Mouse (Mus musculus) G1E (cell line): ENCODE measurements at regions not wholly inside any gene's neighbourhood (a gene's known extent, or its start where the extent isn't known, plus 50 kb on each side); places are given as distances from the start of the nearest gene placed in this dataset.

Experiments used
- ATAC-seq: 2 replicates; pipeline ENCODE4 v1.8.0; 2016; ENCODE audit warnings: mild to moderate bottlenecking; ENCODE audit not compliant: insufficient number of reproducible peaks, poor library complexity, low FRiP score, severe bottlenecking; ENCODE audit errors: extremely low read depth
- DNase-seq: peaks from one replicate; pipeline ENCODE4 v3.0.0; 2012; ENCODE audit warnings: low spot score
- H3K27me3 ChIP-seq: 2 replicates; pipeline ENCODE4 v1.6.1; 2012; ENCODE audit warnings: mild to moderate bottlenecking, low read length, inconsistent platforms; ENCODE audit not compliant: insufficient read depth
- H3K36me3 ChIP-seq: replicated peaks from 2 replicates; pipeline ENCODE3; 2012; ENCODE audit warnings: mild to moderate bottlenecking, inconsistent platforms
- H3K4me1 ChIP-seq: 2 replicates; pipeline ENCODE4 v1.6.1; 2012; ENCODE audit warnings: low read depth, low read length, inconsistent platforms, mixed read lengths; ENCODE audit not compliant: insufficient read depth
- H3K4me3 ChIP-seq: 2 replicates; pipeline ENCODE4 v1.5.1; 2012; ENCODE audit warnings: low read depth, mild to moderate bottlenecking, inconsistent platforms, low read length, moderate library complexity, mixed read lengths
- H3K9me3 ChIP-seq: replicated peaks from 2 replicates; pipeline ENCODE4 v1.6.1; 2012; ENCODE audit warnings: inconsistent platforms
- CTCF ChIP-seq: IDR thresholded peaks from 2 replicates; pipeline ENCODE4 v1.5.1; 2012; ENCODE audit warnings: low read depth, low read length, inconsistent platforms, mixed read lengths
- GATA1 ChIP-seq: IDR thresholded peaks from 2 replicates; pipeline ENCODE4 v1.6.1; 2012; ENCODE audit warnings: borderline replicate concordance, low read length, inconsistent platforms, mixed read lengths
- GATA2 ChIP-seq: IDR thresholded peaks from 2 replicates; pipeline ENCODE4 v1.6.1; 2012; ENCODE audit warnings: low read depth, low read length, inconsistent platforms, borderline replicate concordance
- POLR2AphosphoS5 ChIP-seq: IDR thresholded peaks from 2 replicates; pipeline ENCODE4 v1.6.1; 2012; ENCODE audit warnings: low read depth, low read length, inconsistent platforms; ENCODE audit not compliant: insufficient replicate concordance
- TAL1 ChIP-seq: conservative IDR thresholded peaks from 2 replicates; pipeline ENCODE4 v1.6.1; 2012; ENCODE audit warnings: low read depth, low read length, inconsistent platforms, mixed read lengths

DNA sequence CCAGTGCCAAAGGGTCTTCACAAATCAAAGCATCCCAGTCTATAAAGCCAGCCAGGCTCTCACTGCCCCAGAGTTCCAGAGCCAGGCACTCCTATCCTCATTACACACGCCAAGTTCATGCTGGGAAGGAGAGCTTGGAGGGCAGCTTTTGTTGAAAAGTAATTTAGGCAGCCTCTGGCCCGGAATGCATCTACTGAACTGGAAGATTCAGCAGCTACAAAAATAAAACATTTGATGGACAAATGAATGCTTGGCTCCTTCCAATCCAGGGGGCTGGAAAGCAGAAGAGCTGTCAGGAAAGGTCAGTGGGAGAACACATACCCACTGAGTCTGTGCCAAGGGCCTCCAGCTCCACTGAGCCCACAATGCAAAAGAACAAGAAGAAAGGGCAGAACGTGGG lies 96.4 kb upstream of the Ngly1 start:
- Histone ChIP-seq H3K27me3 (no peaks in the 10 kb centered on the region; the same call in 1 of the 2 replicates), H3K9me3 (no peaks in the 10 kb centered on the region), H3K36me3 (no peaks in the 10 kb centered on the region), H3K4me3 (no peak overlapping the region), H3K4me1 (no peaks in the 10 kb centered on the region)
- no peak for ATAC-seq
- TF ChIP-seq CTCF (no peak), TAL1 (no peak), GATA2 (no peak), POLR2AphosphoS5 (no peak), GATA1 (no peak)
- DNase-seq: no peak

DNA sequence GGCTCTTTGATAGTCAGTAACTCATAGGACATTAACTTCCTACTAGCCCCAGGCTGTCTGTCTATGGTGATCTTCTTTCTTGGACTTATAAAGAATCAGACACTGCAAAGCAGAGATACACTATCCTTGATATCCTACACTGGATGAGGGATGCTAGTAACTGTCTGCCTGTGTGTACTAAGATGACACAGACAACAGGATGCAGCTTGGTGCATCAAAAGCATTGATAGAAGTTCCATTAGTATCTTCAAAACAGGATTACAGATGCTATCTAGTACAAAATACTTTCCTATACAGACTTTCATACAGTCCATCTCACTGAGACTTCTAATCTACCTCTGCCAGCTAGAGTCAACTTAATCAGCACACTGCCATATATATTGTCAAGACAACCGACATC lies 94.0 kb upstream of the Ngly1 start:
- no peak for ATAC-seq
- no peaks in the 10 kb centered on the region; the same call in 1 of the 2 replicates for H3K27me3 ChIP-seq
- no peaks in the 10 kb centered on the region for H3K9me3 ChIP-seq
- TF ChIP-seq CTCF: no peak
- no peak for TF ChIP-seq GATA2
- no peak for TF ChIP-seq TAL1
- TF ChIP-seq GATA1: no peak
- TF ChIP-seq POLR2AphosphoS5: no peak
- no peak for DNase-seq
- H3K36me3 ChIP-seq: no peaks in the 10 kb centered on the region
- H3K4me3 ChIP-seq: no peak overlapping the region
- no peaks in the 10 kb centered on the region for H3K4me1 ChIP-seq

DNA sequence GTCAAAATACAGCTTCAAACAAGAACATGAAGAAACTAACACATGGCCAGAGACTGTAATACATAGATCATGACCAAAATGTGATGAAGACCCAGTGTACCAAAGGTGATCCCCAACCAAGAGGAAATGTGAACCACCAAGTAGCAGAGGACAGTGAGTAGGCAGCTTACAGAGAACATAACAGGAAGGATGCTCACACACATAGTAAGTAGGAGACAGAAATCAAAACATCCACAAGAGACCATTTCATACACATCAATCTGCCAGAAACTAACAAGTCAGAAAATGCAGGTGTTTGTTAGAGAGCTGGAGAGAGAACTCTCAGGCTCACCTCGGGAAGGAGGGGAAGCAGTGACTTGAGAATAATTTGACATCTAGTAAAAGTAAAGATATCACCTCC lies 78.9 kb upstream of the Ngly1 start:
- H3K9me3 ChIP-seq: no peaks in the 10 kb centered on the region
- no peak for DNase-seq
- no peaks in the 10 kb centered on the region for H3K36me3 ChIP-seq

DNA sequence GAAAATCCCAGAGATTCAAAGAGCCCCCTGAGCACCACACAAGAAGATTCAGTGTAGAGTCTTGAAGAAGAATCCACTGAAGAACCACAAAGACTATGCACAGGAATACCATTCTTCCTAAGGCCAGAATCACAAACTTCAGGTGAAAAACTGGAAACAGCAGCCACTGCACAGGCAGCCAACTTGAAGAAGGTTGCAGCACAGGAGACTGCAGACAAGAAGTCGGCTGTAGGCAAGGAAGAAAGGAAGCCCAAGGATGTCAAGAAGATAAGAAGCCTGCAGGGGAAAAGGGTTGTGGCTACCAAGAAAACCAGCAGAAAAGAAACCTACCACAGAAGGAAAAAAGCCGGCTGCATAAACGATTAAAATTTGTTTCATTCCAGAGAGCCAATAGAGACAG lies 76.8 kb upstream of the Ngly1 start:
- TF ChIP-seq GATA2: no peak
- no peak for TF ChIP-seq CTCF
- TF ChIP-seq TAL1: no peak
- TF ChIP-seq POLR2AphosphoS5: no peak
- TF ChIP-seq GATA1: no peak
- no peaks in the 10 kb centered on the region for H3K9me3 ChIP-seq
- H3K4me1 ChIP-seq: no peaks in the 10 kb centered on the region
- ATAC-seq (no peak), DNase-seq (no peak)
- no peaks in the 10 kb centered on the region for H3K36me3 ChIP-seq
- H3K27me3 ChIP-seq: no peaks in the 10 kb centered on the region
- no peak overlapping the region for H3K4me3 ChIP-seq

More for the DNA sequence above, 78.9 kb upstream of the Ngly1 start:
- no peak for ATAC-seq
- H3K27me3 ChIP-seq: no peaks in the 10 kb centered on the region
- no peak overlapping the region for H3K4me3 ChIP-seq
- TF ChIP-seq CTCF: no peak
- no peak for TF ChIP-seq POLR2AphosphoS5
- no peak for TF ChIP-seq GATA2
- TF ChIP-seq TAL1: no peak
- no peak for TF ChIP-seq GATA1
- H3K4me1 ChIP-seq: no peaks in the 10 kb centered on the region

DNA sequence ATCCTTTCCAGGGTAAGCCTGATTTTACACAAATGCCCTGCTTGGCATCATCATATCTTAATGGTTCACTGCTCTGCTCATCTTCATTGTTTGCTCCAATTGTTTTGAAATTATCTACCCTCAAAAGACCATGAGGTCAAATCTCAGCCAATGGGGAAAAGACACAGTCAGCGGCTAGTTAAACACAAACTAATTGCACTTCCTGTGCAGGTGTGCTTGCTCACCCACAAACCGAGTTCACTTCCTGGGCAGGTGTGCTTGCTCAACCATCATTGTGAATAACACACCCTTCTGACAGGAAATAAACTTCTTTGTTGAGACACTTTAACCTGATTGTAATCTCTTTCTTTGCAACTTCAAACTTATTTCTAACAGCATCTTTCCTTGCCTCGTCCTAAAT lies 75.8 kb upstream of the Ngly1 start:
- no peaks in the 10 kb centered on the region for H3K36me3 ChIP-seq
- ATAC-seq (no peak), DNase-seq (no peak)
- H3K4me1 ChIP-seq: no peaks in the 10 kb centered on the region
- no peak for TF ChIP-seq CTCF
- TF ChIP-seq POLR2AphosphoS5: no peak
- no peak for TF ChIP-seq TAL1
- no peak for TF ChIP-seq GATA1
- no peak for TF ChIP-seq GATA2
- no peaks in the 10 kb centered on the region for H3K9me3 ChIP-seq
- H3K27me3 ChIP-seq: no peaks in the 10 kb centered on the region
- H3K4me3 ChIP-seq: no peak overlapping the region

DNA sequence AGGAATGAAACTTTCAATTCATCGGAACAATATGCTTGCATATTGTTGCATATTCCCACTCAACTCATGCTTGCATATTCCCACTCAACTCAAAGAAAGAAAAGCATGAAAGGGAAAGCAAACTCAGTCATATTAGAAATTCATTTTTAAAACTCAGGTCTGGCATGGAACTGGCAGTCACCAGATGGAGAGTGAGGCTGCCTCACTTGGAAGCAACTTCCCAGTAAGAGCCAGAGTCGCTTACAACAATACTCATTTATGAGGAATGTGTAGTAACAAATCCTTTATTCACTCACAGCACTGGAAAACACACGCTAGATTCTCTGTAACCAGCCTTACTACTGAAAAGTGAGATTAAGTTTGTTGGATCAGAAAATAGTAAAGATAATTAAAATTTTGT lies 70.9 kb upstream of the Ngly1 start:
- no peak for ATAC-seq
- no peaks in the 10 kb centered on the region; the same call in 1 of the 2 replicates for H3K27me3 ChIP-seq
- H3K36me3 ChIP-seq: no peaks in the 10 kb centered on the region

More for the DNA sequence above, 70.9 kb upstream of the Ngly1 start:
- TF ChIP-seq GATA1: no peak
- no peak for TF ChIP-seq POLR2AphosphoS5
- TF ChIP-seq GATA2: no peak
- no peak for TF ChIP-seq CTCF
- TF ChIP-seq TAL1: no peak
- H3K9me3 ChIP-seq: no peaks in the 10 kb centered on the region
- H3K4me1 ChIP-seq: no peaks in the 10 kb centered on the region
- DNase-seq: no peak
- no peak overlapping the region for H3K4me3 ChIP-seq
